Mouse (Mus musculus): ENCODE data around the gene Hils1.

The Hils1 gene

GRCm38 (mm10) chr11:94967419-94967818 is at the start of gene Hils1:
Hils1 (plus strand) TSS chr11:94967593.
- DNase-seq (ENCODE audit: low spot score) = no peak

DNA sequence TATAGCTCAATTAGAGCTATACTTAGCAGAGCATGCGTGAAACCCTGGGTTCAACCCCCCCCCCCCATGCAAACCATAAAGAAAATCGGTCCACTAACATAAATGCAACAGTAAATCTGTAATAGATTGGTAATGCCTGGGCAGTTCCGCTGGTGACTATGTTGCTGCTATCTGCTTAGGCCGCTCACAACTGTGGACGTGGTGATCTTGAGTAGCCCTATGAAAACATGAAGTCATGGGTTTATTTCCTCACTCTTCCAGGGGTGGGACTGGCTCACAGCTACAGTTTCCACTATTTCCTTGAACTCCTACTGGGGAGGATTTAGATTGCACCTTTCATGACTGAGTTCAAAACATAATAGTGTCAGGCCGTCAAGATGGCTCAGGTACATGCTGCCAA is 49.7 kb upstream of the Hils1 start:
- DNase-seq (ENCODE audit: low spot score) = no peak

DNA sequence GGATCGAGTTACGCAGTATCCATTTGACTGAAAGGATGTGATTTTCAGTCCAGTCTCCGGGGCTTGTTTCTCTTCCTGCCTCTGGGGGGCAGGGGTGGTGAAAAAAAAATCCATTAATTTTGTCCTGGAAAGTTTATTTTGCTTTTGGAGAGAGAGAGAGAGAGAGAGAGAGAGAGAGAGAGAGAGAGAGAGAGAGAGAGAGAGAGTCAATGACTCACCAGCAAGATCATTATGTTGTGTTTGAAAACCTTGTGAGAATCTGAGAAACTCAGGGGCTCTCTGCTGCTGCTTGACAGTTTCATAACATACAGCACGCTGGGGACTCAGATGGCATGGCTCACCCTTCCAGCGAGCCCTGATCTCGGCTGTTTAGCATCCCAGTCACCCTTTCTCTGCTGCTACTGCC is 46.4 kb upstream of the Hils1 start:
- DNase-seq (ENCODE audit: low spot score) = no peak

GRCm38 (mm10) chr11:94924977-94925376 is 42.4 kb upstream of the Hils1 start:
- no peak for DNase-seq (ENCODE audit: low spot score)

GRCm38 (mm10) chr11:94926431-94926830 is 41.0 kb upstream of the Hils1 start:
- no peak for DNase-seq (ENCODE audit: low spot score)

GRCm38 (mm10) chr11:94927771-94928291 is 39.6 kb upstream of the Hils1 start:
- no peak for DNase-seq (ENCODE audit: low spot score)

- DNase-seq (ENCODE audit: low spot score) = no peak
Measured at GRCm38 (mm10) chr11:94928820-94929219, 38.6 kb upstream of the Hils1 start.

- DNase-seq (ENCODE audit: low spot score) = no peak
Measured at GRCm38 (mm10) chr11:94929599-94929998, 37.8 kb upstream of the Hils1 start.

- no peak for DNase-seq (ENCODE audit: low spot score)
Measured at GRCm38 (mm10) chr11:94930151-94930550, 37.2 kb upstream of the Hils1 start.

DNA sequence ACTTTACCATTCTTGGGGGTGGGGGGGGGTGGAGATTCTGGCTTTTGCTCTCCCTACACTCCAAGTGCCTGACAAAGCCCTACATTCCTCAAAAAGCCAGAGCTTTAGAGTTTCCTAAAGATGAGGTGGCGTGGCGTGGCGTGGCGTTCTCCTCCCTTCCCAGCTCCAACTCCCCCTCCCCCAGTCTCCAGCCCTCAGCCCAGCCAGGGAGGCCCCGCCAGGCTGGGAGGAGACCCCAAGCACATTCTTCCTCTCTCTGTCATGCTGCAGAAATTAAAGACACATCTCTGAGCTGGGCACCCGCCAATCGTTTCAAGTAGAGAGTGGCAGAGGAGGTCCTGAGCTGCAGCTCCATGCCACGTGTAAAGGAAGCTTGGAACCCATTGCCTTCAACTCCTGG is 33.8 kb upstream of the Hils1 start:
- DNase-seq (ENCODE audit: low spot score) = no peak

DNA sequence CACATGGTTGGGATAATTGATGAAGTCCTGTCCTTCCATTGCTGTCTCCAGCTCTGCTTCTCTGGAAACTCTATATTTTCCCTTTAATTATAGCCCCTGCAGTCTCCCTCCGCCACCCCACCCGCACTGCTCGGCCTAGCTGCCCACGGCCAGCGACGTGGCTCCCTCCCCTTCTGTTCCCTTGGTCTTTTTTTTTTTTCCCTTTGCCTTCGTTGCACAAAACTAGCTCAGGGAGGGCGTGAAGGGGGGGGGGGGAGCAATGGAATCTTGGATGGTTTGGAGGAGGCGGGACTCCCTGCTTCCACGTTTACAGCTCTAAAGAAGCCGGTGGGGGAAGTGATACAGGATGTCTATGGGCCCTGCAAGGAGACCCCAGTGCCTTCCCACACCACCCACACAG is 32.9 kb upstream of the Hils1 start:
- no peak for DNase-seq (ENCODE audit: low spot score)

GRCm38 (mm10) chr11:94936045-94936444 is 31.3 kb upstream of the Hils1 start, which contains the start of gene Col1a1:
Col1a1 (plus strand) TSS chr11:94936224.
- peak; percentile 82 for DNase-seq (ENCODE audit: low spot score)

- peak; percentile 85 for DNase-seq (ENCODE audit: low spot score)
Measured at GRCm38 (mm10) chr11:94936851-94937295, 30.5 kb upstream of the Hils1 start.

DNA sequence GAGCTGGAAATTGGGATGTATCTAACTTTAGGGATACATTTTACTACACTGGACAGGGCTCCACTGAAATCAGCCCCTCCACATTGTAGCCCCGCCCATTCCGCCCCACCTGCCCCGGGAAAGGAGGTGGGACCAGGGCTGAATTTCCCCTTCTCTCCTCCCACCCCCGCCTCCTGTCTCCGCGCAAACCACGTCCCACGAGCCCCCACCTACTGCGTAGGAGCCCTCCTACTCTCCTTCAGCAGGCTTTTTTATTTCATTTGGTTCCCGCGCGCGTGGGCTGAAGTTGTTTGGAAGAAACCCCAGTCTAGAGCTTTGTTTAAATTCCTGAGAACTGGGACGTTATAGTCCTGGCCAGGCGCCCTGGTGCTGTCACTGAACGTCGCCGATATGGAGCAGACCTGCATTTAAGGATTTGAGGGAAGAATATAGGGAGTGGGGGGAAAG is 30.0 kb upstream of the Hils1 start:
- DNase-seq (ENCODE audit: low spot score) = no peak

GRCm38 (mm10) chr11:94937787-94938186 is 29.6 kb upstream of the Hils1 start:
- no peak for DNase-seq (ENCODE audit: low spot score)

DNA sequence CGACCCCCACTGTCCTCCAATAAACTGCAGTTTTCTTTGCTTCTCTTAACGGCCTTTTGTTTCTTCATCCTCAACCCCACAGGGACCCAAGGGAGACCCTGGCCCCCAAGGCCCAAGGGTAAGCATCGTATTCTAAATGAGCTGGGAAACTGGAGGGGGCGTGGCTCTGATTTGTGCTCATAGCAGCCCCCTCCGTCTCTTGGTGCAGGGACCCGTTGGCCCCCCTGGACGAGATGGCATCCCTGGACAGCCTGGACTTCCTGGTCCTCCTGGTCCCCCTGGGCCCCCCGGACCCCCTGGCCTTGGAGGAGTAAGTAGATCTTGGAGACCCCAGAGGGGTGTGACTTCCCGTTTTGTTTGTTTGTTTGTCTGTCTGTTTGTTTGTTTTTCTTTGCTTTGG is 29.1 kb upstream of the Hils1 start:
- DNase-seq (ENCODE audit: low spot score) = no peak

GRCm38 (mm10) chr11:94939280-94939679 is 28.1 kb upstream of the Hils1 start:
- no peak for DNase-seq (ENCODE audit: low spot score)

DNA sequence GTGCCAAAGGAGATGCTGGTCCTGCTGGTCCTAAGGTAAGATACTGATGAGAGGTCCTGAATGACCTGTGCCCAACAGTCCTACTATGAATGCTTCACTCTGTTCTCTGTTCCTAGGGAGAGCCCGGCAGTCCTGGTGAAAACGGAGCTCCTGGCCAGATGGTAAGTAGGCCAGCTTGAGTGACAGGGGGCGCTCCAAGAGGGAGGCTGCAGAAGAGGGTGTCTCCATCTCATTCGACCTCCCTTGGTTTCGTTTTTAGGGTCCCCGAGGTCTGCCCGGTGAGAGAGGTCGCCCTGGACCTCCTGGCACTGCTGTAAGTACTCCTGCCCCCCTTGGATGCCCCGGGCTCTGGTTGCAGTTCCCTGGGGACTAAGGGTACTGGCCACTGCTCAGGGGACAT is 26.3 kb upstream of the Hils1 start:
- DNase-seq (ENCODE audit: low spot score) = no peak

DNA sequence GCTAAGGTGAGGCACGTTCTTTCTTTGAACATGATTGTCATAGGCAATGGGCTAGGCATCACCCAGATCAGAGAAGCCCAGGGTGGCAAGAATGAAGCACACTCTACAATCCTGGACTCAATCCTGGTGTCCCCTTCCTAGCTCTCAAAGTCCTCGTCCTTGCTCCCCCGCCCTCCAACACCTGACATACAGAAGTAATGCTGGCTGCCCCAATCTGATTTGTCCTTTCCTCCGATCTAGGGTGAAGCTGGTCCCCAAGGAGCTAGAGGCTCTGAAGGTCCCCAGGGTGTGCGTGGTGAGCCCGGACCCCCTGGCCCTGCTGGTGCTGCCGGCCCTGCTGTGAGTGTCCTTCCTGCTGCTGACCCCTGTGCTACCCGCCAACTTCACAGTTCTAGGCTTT is 25.6 kb upstream of the Hils1 start:
- no peak for DNase-seq (ENCODE audit: low spot score)

DNA sequence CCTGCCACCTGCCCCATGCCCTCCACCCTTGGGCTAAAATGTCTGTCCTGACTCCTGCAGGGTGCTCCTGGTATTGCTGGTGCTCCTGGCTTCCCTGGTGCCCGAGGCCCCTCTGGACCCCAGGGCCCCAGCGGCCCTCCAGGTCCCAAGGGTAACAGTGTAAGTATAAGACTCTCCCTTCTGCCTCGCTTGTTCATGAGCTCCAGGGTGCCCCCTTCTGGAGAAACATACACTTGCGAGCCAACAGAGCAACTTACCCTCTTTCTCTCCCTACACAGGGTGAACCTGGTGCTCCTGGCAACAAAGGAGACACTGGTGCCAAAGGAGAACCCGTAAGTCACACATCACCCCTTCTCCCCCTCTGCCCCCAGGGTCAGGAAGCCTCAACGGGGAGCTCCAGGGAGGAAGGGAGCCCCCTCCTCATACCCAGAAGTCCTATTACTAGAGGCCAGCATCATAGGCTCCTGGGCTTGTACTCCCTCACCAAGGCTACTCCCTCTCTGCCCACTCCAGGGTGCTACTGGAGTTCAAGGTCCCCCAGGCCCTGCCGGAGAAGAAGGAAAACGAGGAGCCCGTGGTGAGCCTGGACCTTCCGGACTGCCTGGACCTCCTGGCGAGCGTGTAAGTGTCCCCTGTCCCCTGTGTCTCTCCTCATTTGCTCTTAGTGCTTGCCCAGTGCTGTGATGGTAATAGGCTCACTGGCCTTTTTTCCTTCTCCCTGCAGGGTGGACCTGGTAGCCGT is 24.9 kb upstream of the Hils1 start:
- DNase-seq (ENCODE audit: low spot score) = no peak

DNA sequence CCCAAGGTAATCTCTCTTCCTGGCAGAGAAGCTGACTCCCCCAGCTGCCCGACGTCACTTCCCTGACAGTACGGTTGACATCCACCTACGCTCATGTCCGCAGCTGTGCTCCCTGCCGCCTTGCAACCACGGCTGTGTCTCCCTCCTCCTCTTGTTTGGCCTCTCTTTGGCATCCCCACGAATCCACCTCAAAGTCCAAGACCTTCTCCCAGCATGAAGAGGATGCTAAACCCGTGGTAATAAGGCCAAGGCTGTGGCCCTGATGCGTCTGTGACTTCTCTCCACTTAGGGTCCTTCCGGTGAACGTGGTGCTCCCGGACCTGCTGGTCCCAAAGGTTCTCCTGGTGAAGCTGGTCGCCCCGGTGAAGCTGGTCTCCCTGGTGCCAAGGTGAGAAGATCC is 24.3 kb upstream of the Hils1 start:
- no peak for DNase-seq (ENCODE audit: low spot score)

DNA sequence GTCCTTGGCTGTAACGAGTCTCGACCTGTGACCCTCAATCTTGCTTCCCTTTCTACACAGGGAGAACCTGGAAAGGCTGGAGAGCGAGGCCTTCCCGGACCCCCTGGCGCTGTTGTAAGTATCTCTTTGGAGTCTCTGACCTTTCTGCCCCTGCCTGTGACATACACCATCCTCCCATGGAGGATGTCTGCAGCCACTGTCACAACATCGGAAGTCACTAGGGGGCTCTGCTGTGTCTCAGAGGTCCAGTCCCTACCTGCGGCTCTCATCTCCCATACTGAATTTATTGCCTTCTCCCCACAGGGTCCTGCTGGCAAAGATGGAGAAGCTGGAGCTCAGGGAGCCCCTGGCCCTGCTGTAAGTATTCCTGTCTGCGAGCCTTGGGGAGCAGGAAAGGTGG is 23.1 kb upstream of the Hils1 start:
- DNase-seq (ENCODE audit: low spot score) = no peak

DNA sequence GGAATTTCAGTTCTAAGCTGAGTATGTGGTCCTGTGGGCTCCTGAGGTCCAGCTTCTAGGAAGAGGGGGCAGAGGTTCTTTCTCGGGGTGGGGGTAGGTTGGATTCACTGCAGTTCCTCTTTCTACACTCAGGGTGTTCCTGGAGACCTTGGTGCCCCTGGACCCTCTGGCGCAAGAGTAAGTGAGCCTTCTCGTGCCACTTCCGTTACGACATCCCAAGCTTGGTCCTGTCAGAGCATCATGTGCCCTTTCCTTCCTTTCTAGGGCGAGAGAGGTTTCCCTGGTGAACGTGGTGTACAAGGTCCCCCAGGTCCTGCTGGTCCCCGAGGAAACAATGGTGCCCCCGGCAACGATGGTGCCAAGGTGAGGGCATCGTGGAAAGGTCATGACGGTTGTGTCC is 22.2 kb upstream of the Hils1 start:
- DNase-seq (ENCODE audit: low spot score) = no peak

DNA sequence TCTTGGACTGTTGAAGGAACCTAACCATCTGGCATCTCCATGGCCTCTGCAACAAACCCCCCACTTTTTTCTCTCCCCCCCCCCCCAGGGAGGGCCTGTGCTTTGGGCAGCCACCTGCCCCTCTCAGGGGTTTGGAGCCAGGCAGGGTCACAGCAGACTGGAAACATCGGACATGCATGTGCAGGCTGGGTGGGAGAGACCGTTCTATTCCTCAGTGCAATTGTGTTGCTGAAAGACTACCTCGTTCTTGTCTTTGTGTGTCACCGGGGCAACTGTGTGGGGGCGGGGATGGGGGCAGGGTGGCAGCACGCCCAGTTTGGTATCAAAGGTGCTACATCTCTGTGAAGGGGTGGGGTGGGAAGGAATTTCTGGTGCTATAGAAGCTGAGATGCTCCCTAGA is 15.2 kb upstream of the Hils1 start:
- DNase-seq (ENCODE audit: low spot score) = no peak

Measured in ovary, postnatal 10 days (tissue).